Mouse (Mus musculus) bone marrow macrophage, adult 2 months (primary cell): ENCODE data around the gene Qpctl. TPM values are rescaled to one million over a fixed set of nuclear protein-coding genes. Genes with fewer than 3 reads are reported as not detected.
A peak's percentile ranks its signal among the peaks of the same experiment; 100 is the strongest.

Source experiments
- H3K27ac ChIP-seq: 2 replicates; pipeline ENCODE4 v1.5.1; 2012; ENCODE audit warnings: low read depth, low read length; ENCODE audit not compliant: insufficient read depth
- H3K4me1 ChIP-seq: 2 replicates; pipeline ENCODE4 v1.6.1; 2012; ENCODE audit warnings: low read length; ENCODE audit not compliant: control insufficient read depth, insufficient read depth
- H3K4me3 ChIP-seq: 2 replicates; pipeline ENCODE4 v1.5.1; 2012; ENCODE audit warnings: mild to moderate bottlenecking, low read length, moderate library complexity; ENCODE audit not compliant: insufficient read depth
- CTCF ChIP-seq: IDR thresholded peaks from 2 replicates; pipeline ENCODE4 v1.5.1; 2012; ENCODE audit warnings: low read depth, mild to moderate bottlenecking, low read length, moderate library complexity
- POLR2A ChIP-seq: IDR thresholded peaks from 2 replicates; pipeline ENCODE4 v1.6.1; 2012; ENCODE audit warnings: mild to moderate bottlenecking, low read depth, low read length, borderline replicate concordance
- polyA plus RNA-seq: library from polyadenylated mRNA; stranded (reverse); fragments of >200 nt; gene quantifications from 2 replicates; pipeline ENCODE4 v1.2.4, GENCODE M21; 2012; ENCODE audit not compliant: missing spikeins, insufficient read depth, insufficient read length

The Qpctl gene
- polyA plus RNA-seq: 10.4 and 11.8 TPM in 2 replicates

DNA sequence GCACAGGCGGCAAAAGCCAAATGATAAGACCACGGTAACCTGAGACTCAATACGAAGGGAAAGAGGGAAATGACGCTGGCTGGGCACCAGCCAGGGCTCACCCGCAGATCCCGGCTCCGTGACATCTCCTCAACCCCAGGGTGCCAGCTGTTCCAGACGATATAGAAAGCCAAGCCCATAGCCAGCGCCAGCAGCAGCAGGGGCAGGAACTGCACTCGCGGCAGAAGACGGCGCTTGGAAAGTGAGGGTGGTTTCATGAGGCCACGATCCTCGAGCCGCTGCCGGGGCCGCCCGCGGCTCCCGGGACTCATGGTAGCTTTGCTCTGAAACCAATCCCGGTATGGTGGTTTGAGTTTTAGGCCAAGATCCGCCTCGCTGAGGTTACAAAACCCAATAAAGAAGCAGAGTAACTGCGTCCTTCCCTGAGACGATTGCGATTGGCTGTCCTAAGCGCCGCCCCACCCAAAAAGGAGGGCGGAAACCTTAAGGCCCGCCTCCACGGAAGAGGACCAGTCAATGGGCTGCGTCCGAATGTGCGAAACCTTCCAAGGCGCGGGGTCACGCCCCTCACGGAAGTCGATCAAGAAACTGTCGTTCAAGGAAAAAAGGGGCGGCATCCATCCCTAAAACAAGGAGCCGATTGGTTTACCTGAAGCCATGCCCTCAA lies at the start of gene Qpctl:
Qpctl (minus strand) TSS at position 417 of the 667 bp plus-strand sequence.
- peak within 1 kb of the TSS; percentile 98 for H3K4me3 ChIP-seq
- peaks cover 12% of the 10 kb centered on the region for H3K4me1 ChIP-seq

DNA sequence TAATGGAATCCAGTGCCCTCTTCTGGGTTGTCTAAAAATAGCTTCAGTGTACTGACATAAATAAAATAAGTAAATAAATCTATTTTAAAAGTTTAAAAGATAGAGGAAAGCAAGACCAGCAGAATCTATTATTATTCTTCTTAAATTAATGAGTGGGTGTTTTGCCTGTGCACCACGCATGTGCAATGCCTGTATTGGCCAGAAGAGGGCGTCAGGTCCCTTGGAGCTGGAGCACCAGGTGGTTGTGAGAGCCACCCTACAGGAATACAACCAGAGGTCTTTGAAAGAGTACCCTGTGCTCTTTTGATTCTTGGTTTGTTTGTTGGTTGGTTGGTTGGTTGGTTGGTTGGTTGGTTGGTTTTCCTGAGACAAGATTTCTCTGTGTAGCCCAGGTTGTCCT lies 48.9 kb upstream of the Qpctl start:
- Histone ChIP-seq H3K4me3 (no peak overlapping the region), H3K27ac (no peak overlapping the region), H3K4me1 (peaks cover 6% of the 10 kb centered on the region)
- no peak for TF ChIP-seq POLR2A
- peak; percentile 65 for TF ChIP-seq CTCF

More for the DNA sequence above, at the start of gene Qpctl:
- H3K27ac ChIP-seq: peak within 1 kb of the TSS; percentile 58
- TF ChIP-seq POLR2A (no peak), CTCF (no peak)

- TF ChIP-seq POLR2A (no peak), CTCF (peak; percentile 50)
- Histone ChIP-seq H3K4me1 (no peaks in the 10 kb centered on the region), H3K27ac (no peak overlapping the region), H3K4me3 (no peak overlapping the region)
Measured at GRCm38 (mm10) chr7:19196676-19197075, 47.6 kb upstream of the Qpctl start.

DNA sequence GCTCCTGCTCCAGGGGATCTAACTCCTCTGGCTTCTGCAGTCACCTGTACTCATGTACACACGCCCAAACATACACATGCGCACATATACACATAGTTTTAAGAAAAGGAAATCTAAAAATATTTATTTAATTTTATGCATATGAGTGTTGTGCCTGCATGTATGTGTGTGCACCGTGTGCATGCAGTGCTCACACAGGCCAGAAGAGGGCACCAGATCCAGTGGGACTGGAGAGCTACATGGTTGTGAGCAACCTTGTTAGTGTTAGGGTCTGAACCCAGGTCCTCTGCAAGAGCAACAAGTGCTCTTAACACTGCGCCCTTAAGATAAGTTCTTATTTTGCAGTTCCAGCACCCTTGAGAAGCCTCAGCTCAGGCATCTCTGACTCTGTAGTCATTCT lies 45.6 kb upstream of the Qpctl start:
- Histone ChIP-seq H3K4me1 (no peaks in the 10 kb centered on the region), H3K27ac (no peak overlapping the region), H3K4me3 (no peak overlapping the region)
- TF ChIP-seq CTCF: no peak
- no peak for TF ChIP-seq POLR2A

- peaks cover 12% of the 10 kb centered on the region; the same call in 1 of the 2 replicates for H3K4me1 ChIP-seq
- H3K4me3 ChIP-seq: no peak overlapping the region
- no peak for TF ChIP-seq CTCF
- no peak for TF ChIP-seq POLR2A
- H3K27ac ChIP-seq: no peak overlapping the region
Measured at GRCm38 (mm10) chr7:19184758-19185157, 35.7 kb upstream of the Qpctl start.

- TF ChIP-seq CTCF: no peak
- TF ChIP-seq POLR2A: no peak
- no peak overlapping the region for H3K4me3 ChIP-seq
- peaks cover 14% of the 10 kb centered on the region for H3K4me1 ChIP-seq
- H3K27ac ChIP-seq: no peak overlapping the region
Measured at GRCm38 (mm10) chr7:19184250-19184649, 35.2 kb upstream of the Qpctl start.

GRCm38 (mm10) chr7:19180862-19181429 lies 31.9 kb upstream of the Qpctl start:
- Histone ChIP-seq H3K4me3 (peak overlapping the region; percentile 87), H3K27ac (peak overlapping the region; percentile 38), H3K4me1 (peaks cover 17% of the 10 kb centered on the region)
- TF ChIP-seq POLR2A (no peak), CTCF (no peak)

GRCm38 (mm10) chr7:19179936-19180335 lies 30.8 kb upstream of the Qpctl start:
- Histone ChIP-seq H3K4me3 (no peak overlapping the region), H3K4me1 (peaks cover 20% of the 10 kb centered on the region), H3K27ac (no peak overlapping the region)
- TF ChIP-seq POLR2A: no peak
- TF ChIP-seq CTCF: no peak

DNA sequence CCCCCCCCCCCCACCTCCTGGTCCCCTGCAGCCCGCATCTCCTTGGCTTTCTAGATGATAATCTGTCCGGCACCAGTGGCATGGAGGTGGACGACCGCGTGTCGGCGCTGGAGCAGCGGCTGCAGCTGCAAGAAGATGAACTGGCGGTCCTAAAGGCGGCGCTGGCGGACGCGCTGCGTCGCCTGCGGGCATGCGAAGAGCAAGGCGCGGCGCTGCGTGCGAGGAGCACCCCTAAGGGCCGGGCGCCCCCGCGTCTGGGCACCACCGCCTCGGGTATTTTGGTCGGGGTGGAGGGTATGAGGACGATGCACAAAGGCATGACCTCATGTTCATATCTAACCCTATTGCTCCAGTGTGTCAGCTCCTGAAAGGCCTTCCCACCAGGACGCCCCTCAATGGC lies 30.1 kb upstream of the Qpctl start:
- TF ChIP-seq POLR2A: no peak
- TF ChIP-seq CTCF: peak; percentile 30; the same call in 1 of the 2 replicates
- H3K27ac ChIP-seq: no peak overlapping the region
- H3K4me3 ChIP-seq: no peak overlapping the region
- H3K4me1 ChIP-seq: peaks cover 18% of the 10 kb centered on the region

- H3K4me3 ChIP-seq: no peak overlapping the region
- H3K4me1 ChIP-seq: peaks cover 18% of the 10 kb centered on the region
- TF ChIP-seq CTCF (peak; percentile 84), POLR2A (no peak)
- no peak overlapping the region for H3K27ac ChIP-seq
Measured at GRCm38 (mm10) chr7:19178443-19179092, 29.5 kb upstream of the Qpctl start.
